Mouse (Mus musculus): Measurements from ENCODE around the gene Grin2b. TPM values are rescaled to one million over a fixed set of nuclear protein-coding genes. Genes with fewer than 3 reads are reported as not detected.

Gene Grin2b
- polyA plus RNA-seq, 1 experiment, result not detected

DNA sequence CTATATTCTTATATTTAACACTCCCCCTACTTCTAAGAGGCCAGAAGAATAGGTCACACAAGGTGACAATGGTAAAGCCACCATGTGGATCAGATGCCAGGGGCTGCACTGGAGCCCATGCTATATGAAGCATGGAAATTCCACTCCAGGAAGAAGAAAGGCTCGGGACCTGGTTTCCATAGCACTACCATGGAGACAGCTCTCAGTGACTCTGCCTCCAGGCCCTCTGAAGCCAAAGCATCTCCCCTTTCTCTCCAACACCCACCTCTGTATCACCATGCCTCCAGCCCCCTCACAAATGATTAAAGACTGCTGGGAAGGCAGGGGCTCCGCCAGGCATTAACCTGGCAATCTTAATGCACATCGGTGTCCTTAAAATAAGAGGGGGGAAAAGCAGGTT is 179.4 kb downstream of the Grin2b start:
- TF ChIP-seq GATA1 (IDR thresholded peaks at IDR 0.05; ENCODE audit: low read length), result no peak
- no peak for TF ChIP-seq TAL1 (IDR thresholded peaks at IDR 0.05; ENCODE audit: low read length)
- Histone ChIP-seq H3K27me3 (ENCODE audit: control insufficient read depth) (no peaks in the 10 kb centered on the region), H3K4me3 (replicated peaks) (no peak overlapping the region), H3K4me1 (ENCODE audit: control insufficient read depth) (no peaks in the 10 kb centered on the region), H3K9me3 (ENCODE audit: control insufficient read depth, low read length) (peaks cover 16% of the 10 kb centered on the region), H3K36me3 (ENCODE audit: control insufficient read depth) (no peaks in the 10 kb centered on the region)

DNA sequence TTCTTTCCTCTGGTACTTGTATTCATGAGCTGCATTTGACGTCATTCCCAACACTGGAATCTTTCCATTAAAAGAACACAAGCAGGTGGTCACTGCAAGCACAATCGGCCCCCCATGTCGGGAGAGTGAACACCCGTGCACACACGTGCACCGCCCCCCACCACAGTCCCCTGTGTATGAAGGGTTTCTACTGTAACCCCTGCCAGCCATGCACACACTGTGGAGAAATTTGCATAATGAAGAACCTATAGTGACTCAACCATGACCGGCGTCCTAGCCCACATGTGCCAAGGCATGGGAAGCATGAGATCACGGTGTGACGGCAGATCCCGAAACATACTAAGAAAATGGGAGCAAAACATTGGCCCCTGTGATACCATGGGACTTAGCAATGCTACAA is 179.9 kb downstream of the Grin2b start:
- no peaks in the 10 kb centered on the region for H3K36me3 ChIP-seq (ENCODE audit: control insufficient read depth)
- H3K4me3 ChIP-seq (replicated peaks), result no peak overlapping the region
- no peaks in the 10 kb centered on the region for H3K27me3 ChIP-seq (ENCODE audit: control insufficient read depth)
- H3K4me1 ChIP-seq (ENCODE audit: control insufficient read depth), result no peaks in the 10 kb centered on the region
- peaks cover 18% of the 10 kb centered on the region for H3K9me3 ChIP-seq (ENCODE audit: control insufficient read depth, low read length)
- no peak for TF ChIP-seq GATA1 (IDR thresholded peaks at IDR 0.05; ENCODE audit: low read length)
- no peak for TF ChIP-seq TAL1 (IDR thresholded peaks at IDR 0.05; ENCODE audit: low read length)

GRCm38 (mm10) chr6:135976106-135976505 is 197.2 kb downstream of the Grin2b start:
- Histone ChIP-seq H3K36me3 (ENCODE audit: control insufficient read depth) (no peaks in the 10 kb centered on the region), H3K4me3 (replicated peaks) (no peak overlapping the region), H3K9me3 (ENCODE audit: control insufficient read depth, low read length) (peaks cover 26% of the 10 kb centered on the region), H3K27me3 (ENCODE audit: control insufficient read depth) (no peaks in the 10 kb centered on the region), H3K4me1 (ENCODE audit: control insufficient read depth) (no peaks in the 10 kb centered on the region)
- no peak for TF ChIP-seq GATA1 (IDR thresholded peaks at IDR 0.05; ENCODE audit: low read length)
- no peak for TF ChIP-seq TAL1 (IDR thresholded peaks at IDR 0.05; ENCODE audit: low read length)

- TF ChIP-seq GATA1 (IDR thresholded peaks at IDR 0.05; ENCODE audit: low read length) (no peak), TAL1 (IDR thresholded peaks at IDR 0.05; ENCODE audit: low read length) (no peak)
- H3K36me3 ChIP-seq (ENCODE audit: control insufficient read depth), result no peaks in the 10 kb centered on the region
- H3K4me3 ChIP-seq (replicated peaks), result no peak overlapping the region
- H3K27me3 ChIP-seq (ENCODE audit: control insufficient read depth), result no peaks in the 10 kb centered on the region
- no peaks in the 10 kb centered on the region for H3K4me1 ChIP-seq (ENCODE audit: control insufficient read depth)
- peaks cover 29% of the 10 kb centered on the region for H3K9me3 ChIP-seq (ENCODE audit: control insufficient read depth, low read length)
These were observed 200.8 kb downstream of the Grin2b start for GRCm38 (mm10) chr6:135972481-135972880.

GRCm38 (mm10) chr6:135971481-135971880 is 201.8 kb downstream of the Grin2b start:
- Histone ChIP-seq H3K27me3 (ENCODE audit: control insufficient read depth) (no peaks in the 10 kb centered on the region), H3K9me3 (ENCODE audit: control insufficient read depth, low read length) (peaks cover 30% of the 10 kb centered on the region), H3K4me1 (ENCODE audit: control insufficient read depth) (no peaks in the 10 kb centered on the region), H3K36me3 (ENCODE audit: control insufficient read depth) (no peaks in the 10 kb centered on the region), H3K4me3 (replicated peaks) (no peak overlapping the region)
- TF ChIP-seq TAL1 (IDR thresholded peaks at IDR 0.05; ENCODE audit: low read length), result no peak
- no peak for TF ChIP-seq GATA1 (IDR thresholded peaks at IDR 0.05; ENCODE audit: low read length)

GRCm38 (mm10) chr6:135970716-135971318 is 202.5 kb downstream of the Grin2b start:
- Histone ChIP-seq H3K27me3 (ENCODE audit: control insufficient read depth) (no peaks in the 10 kb centered on the region), H3K4me1 (ENCODE audit: control insufficient read depth) (no peaks in the 10 kb centered on the region), H3K9me3 (ENCODE audit: control insufficient read depth, low read length) (peaks cover 32% of the 10 kb centered on the region), H3K36me3 (ENCODE audit: control insufficient read depth) (no peaks in the 10 kb centered on the region), H3K4me3 (replicated peaks) (no peak overlapping the region)
- no peak for TF ChIP-seq GATA1 (IDR thresholded peaks at IDR 0.05; ENCODE audit: low read length)
- no peak for TF ChIP-seq TAL1 (IDR thresholded peaks at IDR 0.05; ENCODE audit: low read length)

- Histone ChIP-seq H3K36me3 (ENCODE audit: control insufficient read depth) (no peaks in the 10 kb centered on the region), H3K9me3 (ENCODE audit: control insufficient read depth, low read length) (peaks cover 38% of the 10 kb centered on the region), H3K4me1 (ENCODE audit: control insufficient read depth) (no peaks in the 10 kb centered on the region), H3K4me3 (replicated peaks) (no peak overlapping the region), H3K27me3 (ENCODE audit: control insufficient read depth) (no peaks in the 10 kb centered on the region)
- TF ChIP-seq TAL1 (IDR thresholded peaks at IDR 0.05; ENCODE audit: low read length) (no peak), GATA1 (IDR thresholded peaks at IDR 0.05; ENCODE audit: low read length) (no peak)
These were observed 211.5 kb downstream of the Grin2b start for GRCm38 (mm10) chr6:135961766-135962165.

GRCm38 (mm10) chr6:135959629-135960028 is 213.7 kb downstream of the Grin2b start:
- H3K4me3 ChIP-seq (replicated peaks), result no peak overlapping the region
- H3K36me3 ChIP-seq (ENCODE audit: control insufficient read depth), result no peaks in the 10 kb centered on the region
- H3K27me3 ChIP-seq (ENCODE audit: control insufficient read depth), result no peaks in the 10 kb centered on the region
- H3K4me1 ChIP-seq (ENCODE audit: control insufficient read depth), result no peaks in the 10 kb centered on the region
- peaks cover 24% of the 10 kb centered on the region for H3K9me3 ChIP-seq (ENCODE audit: control insufficient read depth, low read length)
- TF ChIP-seq TAL1 (IDR thresholded peaks at IDR 0.05; ENCODE audit: low read length) (no peak), GATA1 (IDR thresholded peaks at IDR 0.05; ENCODE audit: low read length) (no peak)

DNA sequence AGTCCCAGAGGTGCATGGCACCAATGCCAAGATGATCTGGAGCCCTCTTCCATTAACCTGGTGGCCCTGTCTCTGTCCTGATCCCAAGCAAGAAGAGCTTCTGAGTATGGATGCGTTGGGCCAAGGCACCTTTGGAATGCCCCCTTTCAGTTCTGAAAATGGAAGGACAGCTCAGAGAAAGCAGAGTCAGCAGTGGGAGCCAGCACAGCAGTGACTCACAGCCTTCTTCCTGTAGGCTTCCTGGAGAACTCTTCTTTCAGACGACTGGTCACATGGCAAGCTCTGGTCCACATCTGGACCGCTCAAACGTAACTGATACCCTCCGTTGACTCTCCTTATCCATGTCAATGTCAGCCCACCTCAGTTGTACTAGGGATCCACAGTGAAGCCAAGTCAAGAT is 221.6 kb downstream of the Grin2b start:
- Histone ChIP-seq H3K9me3 (ENCODE audit: control insufficient read depth, low read length) (peaks cover 8% of the 10 kb centered on the region), H3K4me1 (ENCODE audit: control insufficient read depth) (no peaks in the 10 kb centered on the region), H3K27me3 (ENCODE audit: control insufficient read depth) (no peaks in the 10 kb centered on the region), H3K36me3 (ENCODE audit: control insufficient read depth) (no peaks in the 10 kb centered on the region), H3K4me3 (replicated peaks) (no peak overlapping the region)
- TF ChIP-seq TAL1 (IDR thresholded peaks at IDR 0.05; ENCODE audit: low read length) (no peak), GATA1 (IDR thresholded peaks at IDR 0.05; ENCODE audit: low read length) (no peak)

GRCm38 (mm10) chr6:135945511-135945910 is 227.8 kb downstream of the Grin2b start:
- Histone ChIP-seq H3K4me3 (replicated peaks) (no peak overlapping the region), H3K9me3 (ENCODE audit: control insufficient read depth, low read length) (peaks cover 17% of the 10 kb centered on the region)
- TF ChIP-seq TAL1 (IDR thresholded peaks at IDR 0.05; ENCODE audit: low read length) (no peak), GATA1 (IDR thresholded peaks at IDR 0.05; ENCODE audit: low read length) (no peak)

More at GRCm38 (mm10) chr6:135945511-135945910, 227.8 kb downstream of the Grin2b start:
- Histone ChIP-seq H3K27me3 (ENCODE audit: control insufficient read depth) (no peaks in the 10 kb centered on the region), H3K4me1 (ENCODE audit: control insufficient read depth) (no peaks in the 10 kb centered on the region), H3K36me3 (ENCODE audit: control insufficient read depth) (no peaks in the 10 kb centered on the region)

Data from erythroblast, embryonic 14.5 days (primary cell).